Mouse (Mus musculus) CH12.LX (cell line): Measurements from ENCODE around the gene Tbata. TPM values are rescaled to one million over a fixed set of nuclear protein-coding genes. Genes with fewer than 3 reads are reported as not detected.

Experiments
- DNase-seq: peaks from one replicate; pipeline ENCODE4 v3.0.0-alpha.2; 2013; ENCODE audit errors: extremely low read depth
- H3K27ac ChIP-seq: 2 replicates; pipeline ENCODE4 v1.5.1; 2012; ENCODE audit warnings: low read depth, mild to moderate bottlenecking, control low read depth, moderate library complexity; ENCODE audit not compliant: insufficient read depth
- H3K27me3 ChIP-seq: replicated peaks from 2 replicates; pipeline ENCODE3; 2012; ENCODE audit warnings: inconsistent platforms
- H3K36me3 ChIP-seq, 2 experiments: replicated peaks in 1 of 2; 2 replicates each; pipeline versions ENCODE3 to v1.6.1; 2012; ENCODE audit warnings: inconsistent platforms in 1 of 2, low read length in 1 of 2, mild to moderate bottlenecking in 1 of 2, mixed read lengths in 1 of 2, moderate library complexity in 1 of 2; ENCODE audit not compliant: control insufficient read depth in 1 of 2, insufficient read depth in 1 of 2
- H3K4me1 ChIP-seq, 2 experiments: 2 replicates each; pipeline ENCODE4 v1.6.1; 2012; ENCODE audit warnings: inconsistent platforms in 1 of 2, moderate library complexity in 1 of 2; ENCODE audit not compliant: insufficient read depth in 2 of 2, control insufficient read depth in 1 of 2
- H3K4me2 ChIP-seq: 2 replicates; pipeline ENCODE4 v1.6.1; 2012; ENCODE audit warnings: low read depth, mild to moderate bottlenecking, control low read depth; ENCODE audit not compliant: poor library complexity, insufficient read depth, severe bottlenecking
- H3K4me3 ChIP-seq, 3 experiments: fragments of 150-350 bp in 1 of 3; sonication (generic) in 1 of 3; replicated peaks in 1 of 3; 2 replicates each; pipeline versions ENCODE3 to v1.5.1; 2011 to 2012; ENCODE audit warnings: low read depth in 2 of 3, low read length in 2 of 3, mild to moderate bottlenecking in 2 of 3, moderate library complexity in 2 of 3, control low read depth in 1 of 3, improper control_type of control experiment in 1 of 3, inconsistent platforms in 1 of 3, mixed read lengths in 1 of 3; ENCODE audit not compliant: poor library complexity in 1 of 3
- H3K79me2 ChIP-seq: replicated peaks from 2 replicates; pipeline ENCODE4 v1.6.1; 2012; ENCODE audit warnings: mild to moderate bottlenecking, moderate library complexity; ENCODE audit not compliant: control insufficient read depth, poor library complexity, insufficient read depth, severe bottlenecking; ENCODE audit errors: extremely low read depth
- H3K9ac ChIP-seq: 2 replicates; pipeline ENCODE4 v1.6.1; 2012; ENCODE audit warnings: low read depth, mild to moderate bottlenecking, control low read depth, moderate library complexity; ENCODE audit not compliant: insufficient read depth
- H3K9me3 ChIP-seq: replicated peaks from 2 replicates; pipeline ENCODE3; 2012; ENCODE audit warnings: low read length, inconsistent platforms, mixed read lengths
- BHLHE40 ChIP-seq: IDR thresholded peaks from 2 replicates; pipeline ENCODE4 v1.6.1; 2011; ENCODE audit warnings: mild to moderate bottlenecking, low read depth, low read length, improper control_type of control experiment
- CHD1 ChIP-seq: IDR thresholded peaks from 2 replicates; pipeline ENCODE4 v1.6.1; 2012; ENCODE audit warnings: low read depth, low read length, improper control_type of control experiment, inconsistent platforms
- CHD2 ChIP-seq: IDR thresholded peaks from 2 replicates; pipeline ENCODE4 v1.6.1; 2011; ENCODE audit warnings: low read length, improper control_type of control experiment
- E2F4 ChIP-seq: IDR thresholded peaks from 2 replicates; pipeline ENCODE4 v1.6.1; 2011; ENCODE audit warnings: low read depth, low read length, improper control_type of control experiment; ENCODE audit not compliant: insufficient replicate concordance
- IRF4 ChIP-seq: IDR thresholded peaks from 2 replicates; pipeline ENCODE4 v1.6.1; 2014; ENCODE audit warnings: low read depth, mild to moderate bottlenecking, inconsistent platforms, low read length, improper control_type of control experiment
- JUN ChIP-seq: IDR thresholded peaks from 2 replicates; pipeline ENCODE4 v1.6.1; 2011; ENCODE audit warnings: low read depth, mild to moderate bottlenecking, low read length, improper control_type of control experiment, moderate library complexity; ENCODE audit not compliant: insufficient read depth
- JUND ChIP-seq: conservative IDR thresholded peaks from 2 replicates; pipeline ENCODE4 v1.6.1; 2011; ENCODE audit warnings: low read depth, low read length, improper control_type of control experiment
- MAFK ChIP-seq: IDR thresholded peaks from 2 replicates; pipeline ENCODE4 v1.6.1; 2011; ENCODE audit warnings: low read length, improper control_type of control experiment; ENCODE audit not compliant: insufficient replicate concordance
- MAZ ChIP-seq: IDR thresholded peaks from 2 replicates; pipeline ENCODE4 v1.6.1; 2012; ENCODE audit warnings: low read depth, mild to moderate bottlenecking, inconsistent platforms, low read length, improper control_type of control experiment, moderate library complexity
- MYC ChIP-seq: IDR thresholded peaks from 2 replicates; pipeline ENCODE4 v1.6.1; 2011; ENCODE audit warnings: low read depth, mild to moderate bottlenecking, improper control_type of control experiment, low read length
- NELFE ChIP-seq: IDR thresholded peaks from 2 replicates; pipeline ENCODE4 v1.6.1; 2011; ENCODE audit warnings: low read depth, low read length, improper control_type of control experiment
- PAX5 ChIP-seq: IDR thresholded peaks from 2 replicates; pipeline ENCODE4 v1.6.1; 2012; ENCODE audit warnings: low read length, inconsistent platforms, mixed read lengths
- RAD21 ChIP-seq: IDR thresholded peaks from 2 replicates; pipeline ENCODE4 v1.6.1; 2011; ENCODE audit warnings: low read depth, mild to moderate bottlenecking, low read length, improper control_type of control experiment, moderate library complexity
- SMC3 ChIP-seq: IDR thresholded peaks from 2 replicates; pipeline ENCODE4 v1.6.1; 2011; ENCODE audit warnings: low read depth, low read length, improper control_type of control experiment
- UBTF ChIP-seq: IDR thresholded peaks from 2 replicates; pipeline ENCODE4 v1.6.1; 2012; ENCODE audit warnings: low read depth, mild to moderate bottlenecking, inconsistent platforms, low read length, improper control_type of control experiment, moderate library complexity
- USF2 ChIP-seq: conservative IDR thresholded peaks from 2 replicates; pipeline ENCODE4 v1.6.1; 2011; ENCODE audit warnings: low read depth, low read length, improper control_type of control experiment
- ZKSCAN1 ChIP-seq: IDR thresholded peaks from 2 replicates; pipeline ENCODE4 v1.6.1; 2012; ENCODE audit warnings: low read depth, inconsistent platforms, low read length, improper control_type of control experiment, borderline replicate concordance
- ZMIZ1 ChIP-seq: IDR thresholded peaks from 2 replicates; pipeline ENCODE4 v1.6.1; 2012; ENCODE audit warnings: low read depth, mild to moderate bottlenecking, inconsistent platforms, low read length, improper control_type of control experiment
- ZNF384 ChIP-seq: IDR thresholded peaks from 2 replicates; pipeline ENCODE4 v1.6.1; 2012; ENCODE audit warnings: low read depth, low read length, improper control_type of control experiment, inconsistent platforms
- dilution Hi-C: fragments of 300-500 bp; cut with MboI; formaldehyde crosslinking; loops from 2 replicates; pipeline ENCODE4 v1.14.3; 2020; ENCODE audit warnings: low sequenced_read_pairs; ENCODE audit not compliant: extremely low pct_unique_long_range_greater_than_20kb, extremely low pct_ligation_motif_present
- in situ Hi-C: fragments of 300-500 bp; cut with MboI; formaldehyde crosslinking; loops from 3 replicates; pipeline ENCODE4 v1.14.3; 2019; ENCODE audit warnings: low sequenced_read_pairs, low pct_ligation_motif_present, low pct_unique_long_range_greater_than_20kb, mixed read lengths
- polyA plus RNA-seq: library from polyadenylated mRNA; unstranded; fragments of >175 nt; gene quantifications from 2 replicates; pipeline ENCODE4 v1.2.1, GENCODE M21; 2012; ENCODE audit warnings: low read depth; ENCODE audit not compliant: insufficient read length
- total RNA-seq, 2 experiments: library from RNA; depleted of rRNA; stranded (reverse); fragments of 300-350 nt in 1 of 2; fragments of >200 nt in 1 of 2; gene quantifications; 2 replicates each; pipeline ENCODE4 v1.2.3; 2012 to 2014

Tbata gene
- total and polyA plus RNA-seq, 3 experiments, result 0.17 to 0.73 TPM; not detected in 1

DNA sequence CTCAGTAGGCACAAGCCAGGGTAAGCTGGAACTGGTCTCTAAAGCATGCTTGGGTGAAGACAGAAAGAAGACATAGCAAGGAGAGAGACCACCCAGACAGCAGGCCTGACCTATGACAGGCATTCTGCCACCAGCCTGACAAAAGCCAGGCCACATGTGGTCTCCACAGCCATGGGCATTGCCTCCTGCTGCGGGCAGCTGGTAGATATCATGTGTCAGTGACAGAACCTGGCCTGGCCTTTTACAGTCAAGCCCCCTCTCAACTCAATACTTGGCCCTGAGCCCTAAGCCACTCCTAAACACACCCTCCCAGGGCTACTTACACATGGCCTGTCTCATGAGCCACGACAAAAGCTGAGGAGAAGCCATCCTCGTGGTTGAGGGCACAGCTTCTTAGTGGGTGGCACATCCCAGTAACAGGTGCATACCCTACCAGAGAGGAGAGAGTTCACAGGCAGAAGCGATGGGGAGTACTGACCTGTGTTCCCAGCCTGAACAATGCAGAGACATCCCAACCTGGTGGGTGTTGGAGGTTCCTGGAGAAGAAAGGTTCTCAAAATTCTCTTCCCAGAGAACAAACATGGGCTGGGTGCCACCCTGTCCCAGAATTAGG, 55.1 kb downstream of the Tbata start:
- Histone ChIP-seq H3K9me3 (no peaks in the 10 kb centered on the region), H3K9ac (no peak overlapping the region), H3K4me2 (no peak overlapping the region), H3K4me3 (no peak overlapping the region), H3K27me3 (peaks cover 17% of the 10 kb centered on the region), H3K36me3 (no peaks in the 10 kb centered on the region), H3K27ac (no peak overlapping the region), H3K4me1 (0 out of 4 replicates have a peak, but pooled peaks cover 0 to 1% of the 10 kb centered on the region in 2 experiments), H3K79me2 (no peaks in the 10 kb centered on the region)
- TF ChIP-seq RAD21, result no peak
- TF ChIP-seq UBTF, result no peak
- no peak for TF ChIP-seq SMC3
- no peak for TF ChIP-seq MAZ
- no peak for TF ChIP-seq MYC
- TF ChIP-seq MAFK, result no peak
- TF ChIP-seq BHLHE40, result no peak
- TF ChIP-seq ZKSCAN1, result no peak
- no peak for TF ChIP-seq JUN
- TF ChIP-seq JUND, result no peak
- no peak for TF ChIP-seq ZMIZ1
- TF ChIP-seq IRF4, result no peak
- DNase-seq, result no peak
- in situ Hi-C loops (no loop called here), dilution Hi-C loops (no loop called here)

- in situ Hi-C loops, result no loop called here
- H3K36me3 ChIP-seq, result no peaks in the 10 kb centered on the region
- H3K27me3 ChIP-seq, result peaks cover 16% of the 10 kb centered on the region
- no peak overlapping the region for H3K27ac ChIP-seq
- H3K9ac ChIP-seq, result no peak overlapping the region
- no peaks in the 10 kb centered on the region for H3K79me2 ChIP-seq
- H3K4me2 ChIP-seq, result no peak overlapping the region
- no peak for DNase-seq
- TF ChIP-seq E2F4, result no peak
- TF ChIP-seq BHLHE40, result no peak
- no peak for TF ChIP-seq ZNF384
- TF ChIP-seq NELFE, result no peak
- no peak for TF ChIP-seq SMC3
- TF ChIP-seq CHD2, result no peak
- no peak for TF ChIP-seq PAX5
- no peak for TF ChIP-seq CHD1
- no peak for TF ChIP-seq USF2
- dilution Hi-C loops, result no loop called here
- H3K4me1 ChIP-seq, result peaks cover 0 to 9% of the 10 kb centered on the region in 2 experiments; a peak in 2 of 4 replicates
- H3K9me3 ChIP-seq, result no peaks in the 10 kb centered on the region
- no peak overlapping the region for H3K4me3 ChIP-seq
Measured at GRCm38 (mm10) chr10:61231756-61232155, 60.0 kb downstream of the Tbata start.
